Comparison of ENCODE assay signal across 8 mouse cellular contexts in the genomic region with DNA sequence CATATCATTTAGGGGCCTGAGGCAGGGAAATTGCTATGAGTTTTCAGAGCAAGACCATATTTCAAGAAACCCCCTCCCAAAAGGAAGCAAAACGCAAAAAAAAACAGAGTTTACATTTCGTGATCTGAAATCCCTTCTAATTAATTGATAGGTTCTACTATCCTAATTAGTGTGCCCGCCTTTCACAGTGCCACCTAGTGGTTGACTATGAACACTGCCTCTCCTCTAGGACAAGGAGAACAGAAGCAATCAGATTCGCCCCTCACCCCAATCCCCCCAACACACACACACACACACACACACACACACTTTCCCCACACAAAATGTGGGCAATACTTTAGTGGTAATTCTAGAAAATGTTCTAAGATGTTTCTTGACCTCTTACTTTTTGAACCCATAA. TPM values are rescaled to one million over a fixed set of nuclear protein-coding genes. Genes with fewer than 3 reads are reported as not detected.
DNase-seq lines count a peak whose midpoint lies in the region; ATAC-seq and TF ChIP-seq lines count a peak whose summit lies in the region.
"Had no signal": no experiment of that assay in that cellular context is flagged by ENCODE, and none has a peak within 500 bp of the region (broad histone marks: within the 10 kb centered on the region; RNA-seq: fewer than 3 reads in every experiment).

No protein-coding gene starts in this region.

- no peak overlapping the region for H3K4me2 ChIP-seq in hindbrain, embryonic 14.5 days (replicated peaks)
- no peak overlapping the region for H3K4me2 ChIP-seq in hindbrain, embryonic 16.5 days (ENCODE audit: low read length)
- H3K4me2 ChIP-seq: limb, embryonic 13.5 days had no signal

- H3K27me3 ChIP-seq in hindbrain, embryonic 14.5 days (ENCODE audit: control insufficient read depth, insufficient read depth, low read length), result no peaks in the 10 kb centered on the region; the same call in 1 of the 2 replicates
- no peaks in the 10 kb centered on the region for H3K27me3 ChIP-seq in hindbrain, embryonic 16.5 days (replicated peaks; ENCODE audit: control insufficient read depth, insufficient read depth, low read length)
- H3K27me3 ChIP-seq in G1E (ENCODE audit: insufficient read depth, low read length), result peaks cover 30% of the 10 kb centered on the region

- no peak for ATAC-seq in hindbrain, embryonic 14.5 days (ENCODE audit: low FRiP score)
- no peak for ATAC-seq in hindbrain, embryonic 16.5 days
- no peak for ATAC-seq in G1E (ENCODE audit: extremely low read depth, insufficient number of reproducible peaks, low FRiP score, poor library complexity, severe bottlenecking)

- H3K9me3 ChIP-seq in hindbrain, embryonic 14.5 days (ENCODE audit: control insufficient read depth, low read length), result no peaks in the 10 kb centered on the region
- H3K9me3 ChIP-seq in hindbrain, embryonic 16.5 days (ENCODE audit: control insufficient read depth, low read length), result no peaks in the 10 kb centered on the region
- no peaks in the 10 kb centered on the region for H3K9me3 ChIP-seq in G1E (replicated peaks)
- H3K9me3 ChIP-seq: limb, embryonic 13.5 days had no signal

- no peak overlapping the region for H3K9ac ChIP-seq in hindbrain, embryonic 14.5 days
- no peak overlapping the region for H3K9ac ChIP-seq in hindbrain, embryonic 16.5 days (ENCODE audit: low read depth, low read length)
- H3K9ac ChIP-seq: limb, embryonic 13.5 days had no signal

- no peak overlapping the region for H3K27ac ChIP-seq in hindbrain, embryonic 14.5 days
- H3K27ac ChIP-seq in hindbrain, embryonic 16.5 days (ENCODE audit: low read depth, low read length), result no peak overlapping the region
- H3K27ac ChIP-seq: limb, embryonic 13.5 days had no signal

- H3K4me3 ChIP-seq in hindbrain, embryonic 14.5 days (replicated peaks; ENCODE audit: low read length), result no peak overlapping the region
- H3K4me3 ChIP-seq in hindbrain, embryonic 16.5 days (ENCODE audit: low read length), result no peak overlapping the region
- H3K4me3 ChIP-seq in G1E (ENCODE audit: low read depth, low read length), result no peak overlapping the region
- H3K4me3 ChIP-seq: limb, embryonic 13.5 days had no signal

- WGBS in hindbrain, embryonic 14.5 days, result 3% methylated on average over 4 of the region's 4 CpGs
- WGBS in hindbrain, embryonic 16.5 days, result 11% methylated on average over 4 of the region's 4 CpGs

- H3K36me3 ChIP-seq in hindbrain, embryonic 14.5 days (replicated peaks; ENCODE audit: control insufficient read depth, insufficient read depth), result no peaks in the 10 kb centered on the region
- H3K36me3 ChIP-seq in hindbrain, embryonic 16.5 days (ENCODE audit: control insufficient read depth, insufficient read depth, low read length), result no peaks in the 10 kb centered on the region
- no peaks in the 10 kb centered on the region for H3K36me3 ChIP-seq in G1E (replicated peaks)
- H3K36me3 ChIP-seq: limb, embryonic 13.5 days had no signal

- peak; percentile 51 for DNase-seq in hindbrain, embryonic 14.5 days (ENCODE audit: low spot score)
- peak; percentile 65 to 66 for DNase-seq in B cell, adult 2 months
- no peak for DNase-seq in G1E (ENCODE audit: low spot score)
- DNase-seq in embryo, embryonic 9.5 days (ENCODE audit: extremely low spot score), result peak; percentile 41
- DNase-seq in lung, adult 18-20 months, result peak; percentile 24 to 45
- peak; percentile 52 for DNase-seq in thymus, postnatal 25 days

- no peaks in the 10 kb centered on the region for H3K4me1 ChIP-seq in hindbrain, embryonic 14.5 days (replicated peaks; ENCODE audit: control insufficient read depth, insufficient read depth, low read length)
- H3K4me1 ChIP-seq in hindbrain, embryonic 16.5 days (ENCODE audit: control insufficient read depth, insufficient read depth, low read depth, low read length), result no peaks in the 10 kb centered on the region
- peaks cover 20% of the 10 kb centered on the region for H3K4me1 ChIP-seq in G1E (ENCODE audit: insufficient read depth, low read depth, low read length)
- H3K4me1 ChIP-seq: limb, embryonic 13.5 days had no signal

- TF ChIP-seq CTCF in G1E (IDR thresholded peaks at IDR 0.05; ENCODE audit: low read depth, low read length), result 0 out of 2 replicates have a peak, but pooled peaks have one; percentile 16

RNA-seq across cellular contexts. Expression of a gene that starts 9.2 kb away (rescaled TPM):
- polyA plus RNA-seq in hindbrain, embryonic 14.5 days (2014; fragmentation: Nextera tagmentation; extraction: Ambion mirVana), result 25.6 and 27.0 TPM in 2 replicates
- polyA plus RNA-seq in hindbrain, embryonic 16.5 days (2015; fragmentation: Nextera tagmentation; extraction: Ambion mirVana), result 18.8 and 21.3 TPM in 2 replicates
- 24.5 and 32.3 TPM in 2 replicates for total RNA-seq in G1E (2014; fragmentation: Nextera tagmentation)
- total RNA-seq in G1E (2017), result 6.9 and 7.1 TPM in 2 replicates
- 53.4 and 61.4 TPM in 2 replicates for polyA plus RNA-seq in G1E (2012)

RNA-seq across cellular contexts. Expression of a gene that starts 25.4 kb away (rescaled TPM):
- polyA plus RNA-seq in hindbrain, embryonic 14.5 days (2014; fragmentation: Nextera tagmentation; extraction: Ambion mirVana), result 8.5 and 9.0 TPM in 2 replicates
- 9.8 and 9.9 TPM in 2 replicates for polyA plus RNA-seq in hindbrain, embryonic 16.5 days (2015; fragmentation: Nextera tagmentation; extraction: Ambion mirVana)
- total RNA-seq in G1E (2014; fragmentation: Nextera tagmentation) (27.3 and 30.2 TPM in 2 replicates), G1E (2017) (5.3 and 7.3 TPM in 2 replicates)
- polyA plus RNA-seq in G1E (2012), result 37.0 and 44.6 TPM in 2 replicates
